In genomic region chr1:136739486-136739885, GRCm38 (mm10) we compare ENCODE assay signal across 8 mouse cellular contexts.
DNase-seq lines count a peak whose midpoint lies in the region; ATAC-seq lines count a peak whose summit lies in the region.

No protein-coding gene starts in this region.

- peak; percentile 79 for DNase-seq in CD4-positive, CD25-positive, alpha-beta regulatory T cell, adult 2 months (ENCODE audit: low read depth, low spot score)
- peak; percentile 37 for DNase-seq in retina, postnatal 1 day
- DNase-seq in retina, embryonic 14.5 days (ENCODE audit: low spot score): no peak
- peak; percentile 70 to 77 for DNase-seq in frontal cortex, postnatal 14 days (ENCODE audit: low spot score in 2 of 2)
- peak; percentile 80 to 95 for DNase-seq in layer of hippocampus, adult 18-20 months (ENCODE audit: low spot score in 2 of 2)
- peak; percentile 81 for DNase-seq in lung, postnatal 36 days
- peak; percentile 73 for DNase-seq in thymus, postnatal 25 days

- ATAC-seq in CD4-positive, CD25-positive, alpha-beta regulatory T cell, adult 4 months: no peak
